Mouse (Mus musculus) lung, adult 18-20 months (tissue): ENCODE data around the gene Adarb1.

Experiments
- DNase-seq, 2 experiments: peaks; one replicate each; pipeline ENCODE4 v3.0.0; 2022; ENCODE audit warnings: mixed read lengths in 2 of 2

Adarb1 gene

GRCm38 (mm10) chr10:77258704-77259621, 159.1 kb downstream of the Adarb1 start, which contains the start of gene Pofut2:
Pofut2 (plus strand) TSS chr10:77259218.
- peak; percentile 93 to 95 for DNase-seq

- no peak for DNase-seq
These were observed 160.0 kb downstream of the Adarb1 start for GRCm38 (mm10) chr10:77258041-77258590.

DNA sequence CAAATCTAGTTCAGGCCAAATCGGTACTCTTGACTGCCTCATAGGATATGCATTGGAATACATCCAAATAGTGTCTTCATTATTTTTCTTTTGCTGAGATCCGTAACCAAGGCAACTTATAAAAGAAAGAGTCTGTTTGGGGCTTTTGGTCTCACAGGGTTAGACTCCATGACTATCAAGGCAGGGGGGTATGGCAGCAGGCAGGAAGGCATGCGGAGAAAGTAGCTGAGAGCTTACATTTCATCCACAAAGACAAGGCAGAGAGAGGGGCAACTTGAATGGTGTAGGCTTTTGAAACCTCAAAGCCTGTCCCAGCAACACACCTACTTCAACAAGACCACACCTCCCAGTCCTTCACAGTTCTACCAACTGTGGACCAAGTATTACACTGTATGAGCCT, 162.4 kb downstream of the Adarb1 start:
- no peak for DNase-seq

- DNase-seq = no peak
These were observed 162.8 kb downstream of the Adarb1 start for GRCm38 (mm10) chr10:77255231-77255630.

DNA sequence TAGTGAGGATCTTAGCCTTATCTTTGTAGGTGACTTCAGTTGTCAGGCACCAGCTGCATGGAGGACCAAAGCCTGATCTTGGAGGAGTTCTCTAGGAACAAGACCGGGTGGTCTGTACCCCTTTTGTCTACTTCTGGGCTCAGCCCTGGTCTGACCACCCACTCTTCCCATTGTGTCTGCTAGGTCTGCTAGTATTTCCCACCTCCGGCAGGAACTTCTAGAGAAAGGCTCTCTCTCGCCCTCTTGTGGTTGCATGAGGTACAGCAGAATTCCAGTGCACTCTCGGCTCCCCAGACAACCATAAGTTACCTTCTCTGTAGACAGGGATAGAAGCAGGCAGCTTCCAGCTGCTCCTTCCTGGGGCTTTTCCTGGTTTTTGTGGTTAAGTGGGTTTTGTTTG, 165.3 kb downstream of the Adarb1 start:
- peak; percentile 71 to 77 for DNase-seq

DNA sequence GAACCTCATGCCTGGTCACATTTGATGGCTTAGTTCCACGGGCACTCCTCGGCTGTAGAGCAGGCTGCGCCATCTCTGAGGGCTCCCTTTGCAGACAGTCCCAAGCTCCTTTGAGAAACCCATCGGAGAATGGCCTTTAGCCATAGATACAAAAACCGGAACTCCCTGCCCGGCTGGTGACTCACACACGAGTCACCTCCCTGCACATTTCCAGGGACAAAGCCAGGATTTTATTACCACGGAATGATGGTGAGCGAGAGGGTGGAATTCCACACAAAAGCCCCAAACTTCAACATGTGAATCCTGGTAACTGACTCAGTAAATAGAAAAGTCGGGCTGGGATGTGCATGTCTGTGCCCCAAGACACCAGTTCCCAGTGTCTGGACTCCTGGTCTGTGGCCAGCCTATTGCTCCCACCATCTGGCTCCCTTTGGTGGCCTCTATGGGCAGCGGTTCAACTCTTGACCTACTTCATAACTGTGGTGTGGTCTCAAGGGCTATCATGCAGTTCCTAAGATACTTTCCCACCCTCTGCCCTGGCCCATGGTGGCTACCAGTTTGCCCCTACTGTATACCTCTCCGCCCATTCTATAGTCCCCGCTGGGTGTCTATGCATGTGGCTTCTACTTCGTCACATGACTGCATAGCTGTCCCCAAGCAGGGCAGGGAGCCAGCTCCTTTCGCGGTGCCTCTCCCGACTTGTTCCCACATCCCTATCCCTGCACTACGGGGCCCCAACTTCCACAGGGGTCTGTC, 166.1 kb downstream of the Adarb1 start:
- DNase-seq = peak; percentile 34 to 35

DNA sequence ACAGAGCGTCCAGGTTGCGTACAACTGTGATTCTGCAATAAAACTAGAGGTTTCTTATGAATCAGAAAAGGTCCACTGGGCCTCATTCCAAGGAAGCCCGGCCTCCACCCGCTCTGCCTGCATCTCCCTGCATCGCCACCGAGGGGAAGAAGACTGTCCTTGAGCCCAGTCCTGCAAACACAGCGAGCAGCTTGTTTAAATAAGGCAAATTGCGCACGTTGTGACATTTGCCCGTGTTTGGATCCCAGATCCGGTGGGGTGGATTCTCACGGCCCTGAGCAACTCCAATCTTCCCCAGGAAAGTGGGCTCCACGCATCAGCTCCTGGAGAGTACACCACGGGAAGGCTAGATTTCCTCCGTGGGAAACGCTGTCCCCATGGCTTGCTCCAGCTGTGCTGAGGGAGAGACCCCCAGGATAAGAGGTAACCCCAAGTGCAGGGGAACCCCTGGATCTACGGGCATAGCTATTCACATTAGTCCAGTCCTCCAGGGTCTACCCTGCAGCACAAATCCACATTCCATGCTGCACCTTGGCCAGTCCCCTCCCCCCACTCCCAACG, 166.8 kb downstream of the Adarb1 start:
- no peak for DNase-seq

DNA sequence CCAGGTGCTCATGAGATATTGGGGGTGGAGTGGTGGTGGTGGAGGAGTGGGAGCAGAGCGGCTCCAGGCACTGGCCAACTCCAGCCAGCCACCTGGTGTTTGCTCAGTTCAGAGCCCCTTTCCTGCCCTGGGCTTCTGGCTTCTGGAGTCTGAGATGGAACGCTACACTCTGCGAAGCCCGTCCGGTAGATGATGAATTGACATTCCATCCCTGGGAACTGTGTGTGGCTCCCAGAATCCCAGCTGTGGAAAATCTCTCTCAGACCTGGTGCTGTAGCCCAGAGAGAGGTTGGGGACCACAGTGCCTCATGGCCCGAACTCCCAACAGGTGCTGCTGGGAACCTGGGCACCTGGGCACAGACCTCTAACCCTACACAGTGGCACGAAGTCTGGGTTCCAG, 170.4 kb downstream of the Adarb1 start:
- DNase-seq = no peak

DNA sequence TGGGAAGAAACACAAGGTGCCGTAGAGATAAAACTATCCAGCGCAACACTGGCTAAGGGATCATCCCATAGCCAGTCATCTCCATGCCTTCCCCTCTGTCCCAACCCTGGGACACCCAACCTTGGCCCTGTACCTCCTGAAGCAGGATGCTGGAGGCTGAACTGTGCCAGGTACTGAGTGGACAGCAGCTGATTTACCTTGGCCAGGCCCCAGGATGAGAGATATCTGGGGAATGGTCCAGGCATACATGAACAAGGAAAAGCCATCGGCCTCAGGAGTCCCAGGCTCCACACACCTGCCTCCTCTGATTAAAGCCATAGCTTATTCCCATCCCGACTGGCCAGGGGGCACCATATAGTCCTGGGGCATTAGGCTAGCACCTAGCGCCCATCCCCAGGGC, 171.0 kb downstream of the Adarb1 start:
- DNase-seq = no peak

GRCm38 (mm10) chr10:77244777-77245176, 173.3 kb downstream of the Adarb1 start:
- no peak for DNase-seq

DNA sequence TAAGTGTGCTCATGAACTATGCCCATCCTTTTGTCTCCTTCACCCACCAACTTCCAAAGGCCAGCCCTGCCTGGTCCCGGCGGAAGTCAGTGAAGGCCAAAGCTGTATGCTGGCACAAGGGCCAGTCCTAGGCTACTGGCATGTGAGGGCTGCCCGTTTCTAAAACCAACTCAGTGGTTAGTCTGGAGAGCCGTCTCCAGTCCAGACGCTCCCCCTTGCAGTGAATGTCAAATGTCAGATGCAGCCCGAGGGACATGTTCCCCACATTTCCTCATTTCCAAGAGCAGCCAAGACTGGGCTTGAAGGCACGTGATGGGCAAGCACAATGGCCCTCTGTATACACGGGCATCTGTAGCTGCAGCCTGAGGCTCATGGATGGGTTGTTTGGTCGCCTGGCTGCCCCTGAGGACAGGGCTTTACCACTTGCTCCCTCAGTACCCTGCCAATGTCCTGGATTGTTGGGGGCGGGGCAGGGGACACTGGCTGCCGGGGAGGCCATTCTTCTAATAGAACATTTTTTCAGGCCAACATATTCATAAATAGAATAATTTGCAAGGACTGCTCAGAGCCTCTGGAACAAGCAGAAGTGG, 174.4 kb downstream of the Adarb1 start:
- DNase-seq = no peak

DNA sequence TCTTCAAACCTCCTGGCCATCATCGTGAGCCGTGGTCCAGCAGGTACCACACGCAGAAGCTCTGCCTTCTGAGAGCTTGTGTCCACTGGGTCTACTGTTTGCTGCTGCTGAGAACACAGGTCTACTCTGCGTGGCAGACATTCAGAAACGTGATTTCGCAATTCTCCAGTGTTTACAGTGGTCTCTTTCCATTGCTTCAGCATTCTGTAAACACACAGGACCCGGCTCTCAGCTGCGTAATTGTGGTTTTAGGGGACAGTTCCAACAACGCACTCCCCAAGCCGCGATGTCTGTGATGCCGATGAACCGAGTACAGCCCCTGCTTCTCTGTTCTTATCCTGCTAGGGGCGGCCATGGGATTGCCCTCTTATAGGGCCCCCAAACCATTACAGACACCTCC, 175.2 kb downstream of the Adarb1 start:
- peak; percentile 38 to 70 for DNase-seq

- DNase-seq = no peak
These were observed 175.7 kb downstream of the Adarb1 start for GRCm38 (mm10) chr10:77242396-77242795.

- no peak for DNase-seq
These were observed 177.3 kb downstream of the Adarb1 start for GRCm38 (mm10) chr10:77240764-77241163.
